Mouse (Mus musculus) spleen, adult 18-20 months (tissue): ENCODE results near the gene P2rx7.

ENCODE experiments used
- DNase-seq, 2 experiments: peaks; one replicate each; pipeline ENCODE4 v3.0.0; 2022; ENCODE audit warnings: mixed read lengths in 2 of 2

P2rx7 gene

DNA sequence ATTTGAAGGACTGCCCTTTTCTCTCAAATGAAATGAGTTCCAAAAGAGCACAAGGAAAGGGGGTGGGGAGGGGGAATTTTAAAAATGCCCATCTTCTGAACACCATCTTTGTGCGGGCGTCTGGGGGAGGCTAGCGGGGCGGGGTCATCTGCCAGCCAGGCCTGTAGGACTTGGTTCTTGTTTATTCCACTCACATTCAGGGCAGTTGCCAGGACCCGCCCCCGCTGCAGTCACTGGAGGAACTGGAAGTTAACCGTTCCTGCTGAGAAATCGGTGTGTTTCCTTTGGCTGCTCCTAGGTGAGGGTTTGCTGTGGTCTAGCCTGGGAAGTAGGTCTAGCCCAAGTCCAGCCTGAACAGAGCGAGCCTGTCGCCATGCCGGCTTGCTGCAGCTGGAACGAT, at the start of gene P2rx7:
Gene P2rx7, plus strand, starts transcription at position 211 of the 400 bp plus-strand sequence.
- peak in 1 of 2 experiments; percentile 23 for DNase-seq

DNA sequence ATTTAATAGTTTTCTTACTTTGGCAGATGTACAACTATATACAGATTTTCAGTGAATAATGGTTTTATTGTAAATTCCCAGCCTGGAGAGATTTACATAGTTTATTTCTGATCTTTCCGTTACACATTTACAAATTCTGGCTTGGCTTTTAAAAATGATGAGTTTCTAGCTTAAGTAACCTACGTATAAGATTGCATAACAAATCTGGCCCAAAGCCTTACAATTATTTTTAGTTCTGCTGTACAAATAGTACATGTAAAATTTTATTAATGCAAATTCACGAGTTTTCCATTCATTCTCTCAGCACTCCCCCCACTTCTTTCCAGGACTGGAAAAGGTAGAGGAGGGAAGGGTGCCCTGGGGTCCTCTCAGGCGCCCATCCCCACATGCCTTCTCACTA, 48.2 kb upstream of the P2rx7 start:
- no peak for DNase-seq

DNA sequence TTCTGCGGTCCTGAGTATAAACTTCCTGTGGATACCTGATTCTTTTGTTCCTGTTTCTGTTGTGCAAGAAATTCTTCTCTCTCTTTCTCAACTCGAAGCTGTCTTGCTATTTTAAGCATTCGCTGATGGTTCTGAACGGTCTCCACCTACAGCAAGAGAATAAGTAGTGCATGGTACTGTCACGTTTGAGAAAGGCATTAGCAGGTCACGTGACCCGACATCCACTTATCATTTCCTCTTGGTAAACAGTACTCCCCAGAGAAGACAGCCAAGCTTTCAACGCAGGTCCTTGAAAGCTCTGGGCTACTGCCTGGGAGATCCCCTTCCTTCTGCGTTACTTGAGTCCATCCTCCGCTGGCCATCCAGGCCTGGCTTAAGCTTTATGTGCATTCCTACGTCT, 41.5 kb upstream of the P2rx7 start:
- peak; percentile 41 to 53 for DNase-seq

- DNase-seq: no peak
These were observed 38.8 kb upstream of the P2rx7 start for GRCm38 (mm10) chr5:122604894-122605293.

DNA sequence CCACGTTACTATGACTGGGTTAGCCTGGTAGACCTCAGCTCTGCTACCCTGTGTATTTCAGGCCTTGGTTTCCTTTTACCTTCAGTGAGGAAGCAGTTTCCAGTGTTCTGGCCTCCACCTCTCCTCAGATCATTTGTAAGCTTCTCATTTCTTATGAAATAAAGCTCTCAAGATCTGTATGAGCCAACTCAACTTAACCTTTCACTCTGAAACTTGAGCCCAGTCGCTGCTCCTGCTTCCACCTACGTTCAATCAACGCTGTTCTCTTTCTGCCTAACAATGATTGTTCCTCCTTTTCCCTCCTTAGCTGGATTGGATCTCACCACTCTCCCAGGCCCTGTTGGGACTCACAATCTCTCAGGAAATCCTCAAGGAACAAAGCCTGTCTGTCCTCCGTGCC, 32.1 kb upstream of the P2rx7 start:
- no peak for DNase-seq

DNA sequence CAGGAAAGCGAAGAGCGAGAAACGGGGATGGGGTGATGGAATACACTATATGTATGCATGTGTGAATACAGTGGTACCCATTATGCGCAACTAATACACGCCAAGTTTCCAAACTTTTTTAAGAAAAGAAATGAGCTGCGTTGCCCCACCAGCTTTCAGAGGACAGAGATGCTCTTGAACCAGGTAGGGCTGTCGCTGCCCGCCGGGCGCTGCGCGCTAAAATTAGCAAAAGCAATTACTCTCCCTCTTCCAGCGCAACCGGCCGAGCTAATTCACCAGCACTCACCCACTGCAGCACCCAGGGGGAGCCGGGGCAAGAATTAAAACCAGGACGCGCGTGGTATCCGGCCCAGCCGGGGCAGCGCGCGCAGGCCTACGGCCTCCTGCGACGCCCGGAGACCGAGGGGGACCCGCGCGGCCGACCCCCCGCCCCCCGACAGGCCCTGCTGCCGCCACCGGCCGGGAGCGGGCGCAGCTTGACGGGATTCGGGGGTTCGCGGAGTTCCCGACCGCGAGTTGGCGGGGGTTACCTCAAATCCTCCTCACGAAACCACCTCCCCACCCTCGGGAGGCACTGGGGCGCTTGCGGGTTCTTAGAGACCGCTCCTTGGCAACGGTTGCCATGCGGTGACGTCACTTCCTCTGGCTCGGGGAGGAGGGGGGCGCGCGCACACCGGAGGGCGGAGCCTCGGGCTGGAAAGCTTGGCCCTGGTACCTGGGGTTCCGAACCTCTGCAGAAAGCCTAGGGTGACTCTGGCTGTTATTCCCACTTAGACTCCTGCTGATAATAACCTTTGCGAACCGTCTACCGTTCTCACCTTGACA, 29.6 kb upstream of the P2rx7 start, which contains the start of gene Ift81:
Gene Ift81, minus strand, starts transcription at position 611 of the 825 bp plus-strand sequence.
- DNase-seq: peak; percentile 90 to 96

GRCm38 (mm10) chr5:122617718-122618117, 26.0 kb upstream of the P2rx7 start:
- no peak for DNase-seq

- DNase-seq: no peak
These were observed 23.9 kb upstream of the P2rx7 start for GRCm38 (mm10) chr5:122619686-122620296.

GRCm38 (mm10) chr5:122621376-122621886, 22.3 kb upstream of the P2rx7 start:
- DNase-seq: no peak

- no peak for DNase-seq
These were observed 21.2 kb upstream of the P2rx7 start for GRCm38 (mm10) chr5:122622526-122622925.

- no peak for DNase-seq
These were observed 19.9 kb upstream of the P2rx7 start for GRCm38 (mm10) chr5:122623861-122624260.

- DNase-seq: no peak
These were observed 18.7 kb upstream of the P2rx7 start for GRCm38 (mm10) chr5:122624952-122625479.

- no peak for DNase-seq
These were observed 18.0 kb upstream of the P2rx7 start for GRCm38 (mm10) chr5:122625565-122626252.

GRCm38 (mm10) chr5:122627243-122627642, 16.5 kb upstream of the P2rx7 start:
- DNase-seq: peak; percentile 63 to 86

GRCm38 (mm10) chr5:122635228-122635627, 8.5 kb upstream of the P2rx7 start:
- DNase-seq: no peak

GRCm38 (mm10) chr5:122636308-122636707, 7.4 kb upstream of the P2rx7 start:
- DNase-seq: no peak

DNA sequence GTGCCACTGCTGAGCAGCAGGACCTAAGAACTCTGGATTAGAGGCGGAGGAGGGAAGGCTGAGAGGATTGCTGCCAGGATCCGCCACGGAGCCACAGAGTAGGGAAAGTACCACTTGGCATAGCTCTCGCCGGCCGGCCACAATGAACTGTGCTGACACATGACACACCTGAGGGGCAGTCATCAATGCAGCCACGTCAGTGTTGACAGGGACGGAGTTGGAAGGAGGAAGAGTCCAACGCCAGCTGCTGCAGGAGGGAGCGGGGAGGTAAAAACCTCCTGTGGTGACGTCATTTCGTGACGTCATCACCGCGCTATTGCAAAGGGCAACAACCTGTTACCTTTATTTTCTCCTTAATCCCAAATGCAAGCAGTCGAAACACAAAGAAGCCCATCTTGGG, 6.8 kb upstream of the P2rx7 start:
- no peak for DNase-seq

DNA sequence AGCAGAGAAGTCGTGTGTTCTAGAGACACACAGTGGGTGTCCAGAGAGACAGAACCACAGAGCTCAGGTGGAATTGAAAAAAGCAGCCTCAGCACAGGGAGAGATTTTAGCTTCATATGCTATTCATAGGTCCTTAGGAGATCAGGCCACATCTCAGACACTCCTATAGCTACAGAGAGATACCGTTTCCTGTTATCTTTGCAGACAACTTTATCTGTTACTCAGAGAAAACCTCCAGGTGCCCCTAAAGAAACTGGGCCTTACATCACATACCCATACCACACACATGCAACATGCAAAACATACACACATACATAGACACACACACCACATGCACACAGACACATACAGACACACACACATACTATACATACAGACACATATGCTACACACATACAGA, 5.4 kb upstream of the P2rx7 start:
- DNase-seq: no peak

DNA sequence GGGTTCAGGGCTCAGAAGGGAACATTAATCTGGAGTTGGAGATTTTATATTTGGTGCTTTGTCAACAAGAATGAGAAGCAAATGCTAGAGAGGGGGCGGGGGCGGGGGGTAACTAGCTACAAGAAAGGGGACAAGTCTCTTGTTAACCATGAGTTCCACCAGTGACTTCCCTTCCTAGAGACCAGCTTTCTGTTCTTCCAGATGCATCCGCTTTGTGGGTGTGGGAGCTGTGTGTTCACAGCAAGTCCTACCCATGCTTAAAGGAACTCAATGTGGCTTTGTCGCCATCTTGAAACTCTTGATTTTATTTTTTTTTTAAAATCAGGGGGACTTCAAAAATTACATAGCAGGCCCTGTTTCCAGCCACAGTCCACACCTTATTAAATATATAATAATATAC, 4.2 kb upstream of the P2rx7 start:
- no peak for DNase-seq

DNA sequence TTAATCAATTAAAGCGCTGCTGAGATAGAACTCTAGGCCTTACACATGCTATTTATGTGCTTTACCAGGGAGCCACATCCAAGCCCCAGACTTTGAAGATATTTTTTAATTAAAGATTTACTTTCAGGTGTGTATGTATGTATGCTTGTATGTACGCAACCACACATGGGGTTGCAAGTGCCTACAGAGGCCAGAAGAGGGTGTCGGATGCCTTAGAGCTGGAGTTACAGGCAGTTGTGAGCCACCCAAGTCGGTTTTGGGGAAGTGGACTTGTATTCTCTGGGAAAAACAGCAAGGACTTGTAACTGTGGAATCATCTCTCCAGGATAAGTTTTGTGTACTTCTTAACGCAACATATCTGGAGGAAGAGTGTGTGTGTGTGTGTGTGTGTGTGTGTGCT, 3.7 kb upstream of the P2rx7 start:
- DNase-seq: no peak

DNA sequence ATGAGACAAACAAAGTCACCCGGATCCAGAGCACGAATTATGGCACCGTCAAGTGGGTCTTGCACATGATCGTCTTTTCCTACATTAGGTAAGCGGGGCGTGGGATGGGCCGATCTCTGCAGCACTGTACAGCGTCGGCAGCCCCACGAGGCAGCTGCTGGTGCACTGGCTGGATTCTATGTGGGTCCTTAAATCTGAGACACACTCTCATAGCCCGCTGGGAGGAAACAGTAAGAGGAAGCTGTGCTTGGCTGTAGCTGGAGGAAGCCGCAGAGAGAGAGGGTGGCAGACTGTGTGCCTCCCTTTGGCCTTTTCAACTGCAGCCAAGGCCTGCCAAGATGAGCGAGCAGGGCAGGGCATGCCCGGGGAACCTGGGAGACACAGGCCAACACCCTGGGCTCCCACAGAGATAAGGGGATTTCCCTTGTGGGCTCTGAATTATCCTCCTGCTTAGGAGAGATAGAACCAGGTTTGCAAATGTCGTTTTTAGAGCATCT, 448 bp downstream of the P2rx7 start:
- peak; percentile 36 to 48 for DNase-seq

DNA sequence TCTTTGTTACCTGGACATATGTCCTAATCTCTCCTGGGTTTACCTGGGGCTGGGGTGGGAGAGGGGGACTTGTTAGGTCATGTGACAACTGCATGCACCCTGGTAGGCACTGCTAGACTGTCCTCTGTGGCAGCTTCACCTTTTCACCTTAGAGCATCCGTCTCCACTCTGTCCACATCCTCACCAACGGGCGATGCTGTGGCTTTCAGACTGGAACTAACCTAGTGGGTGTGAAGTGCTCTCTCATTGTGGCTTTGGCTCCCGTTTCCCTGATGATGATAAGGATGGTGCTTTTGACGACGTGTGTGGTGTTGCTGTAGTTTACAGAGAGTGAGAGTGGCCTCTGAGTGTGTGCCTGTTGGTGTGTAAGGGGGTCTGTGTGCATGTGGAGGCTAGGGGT, 1.6 kb downstream of the P2rx7 start:
- DNase-seq: no peak

GRCm38 (mm10) chr5:122646050-122646449, 2.3 kb downstream of the P2rx7 start:
- DNase-seq: no peak
